Mouse (Mus musculus) fat pad, adult 2 months (tissue): ENCODE measurements at regions not wholly inside any gene's neighbourhood (a gene's known extent, or its start where the extent isn't known, plus 50 kb on each side); places are given as distances from the start of the nearest gene placed in this dataset.

Experiments used
- DNase-seq: peaks from one replicate; pipeline ENCODE4 v3.0.0-alpha.2; 2011; ENCODE audit warnings: low read depth, low spot score; ENCODE audit errors: extremely low read depth

- no peak for DNase-seq
Measured at GRCm38 (mm10) chr7:88185120-88185796, 92.6 kb upstream of the Ctsc start.

GRCm38 (mm10) chr7:88187555-88187954 is 90.3 kb upstream of the Ctsc start:
- DNase-seq, result no peak

DNA sequence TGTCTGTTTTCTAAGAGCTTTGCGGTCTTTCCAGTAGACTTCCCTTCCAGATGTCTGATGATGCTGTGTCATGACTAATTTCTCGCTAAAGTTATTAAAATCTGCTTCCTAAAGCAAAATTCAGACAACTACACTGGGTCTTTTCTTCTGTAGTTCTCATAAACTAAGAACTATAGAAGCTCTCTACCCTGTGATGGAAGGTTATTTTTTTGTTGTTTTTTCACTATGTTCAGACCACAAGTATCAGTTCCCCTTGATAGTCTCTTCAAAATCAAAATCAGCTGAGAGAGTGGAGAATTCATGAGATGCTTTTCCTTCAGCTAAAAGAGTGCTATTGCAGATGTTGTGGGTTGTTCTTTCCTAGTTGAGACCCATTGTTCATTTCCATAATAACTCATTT is 85.1 kb upstream of the Ctsc start:
- no peak for DNase-seq

GRCm38 (mm10) chr7:88199043-88199442 is 78.8 kb upstream of the Ctsc start:
- DNase-seq, result no peak

- no peak for DNase-seq
Measured at GRCm38 (mm10) chr7:88199929-88200538, 77.9 kb upstream of the Ctsc start.

- DNase-seq, result no peak
Measured at GRCm38 (mm10) chr7:88201658-88202364, 76.1 kb upstream of the Ctsc start.

- no peak for DNase-seq
Measured at GRCm38 (mm10) chr7:88206223-88206827, 71.6 kb upstream of the Ctsc start.

DNA sequence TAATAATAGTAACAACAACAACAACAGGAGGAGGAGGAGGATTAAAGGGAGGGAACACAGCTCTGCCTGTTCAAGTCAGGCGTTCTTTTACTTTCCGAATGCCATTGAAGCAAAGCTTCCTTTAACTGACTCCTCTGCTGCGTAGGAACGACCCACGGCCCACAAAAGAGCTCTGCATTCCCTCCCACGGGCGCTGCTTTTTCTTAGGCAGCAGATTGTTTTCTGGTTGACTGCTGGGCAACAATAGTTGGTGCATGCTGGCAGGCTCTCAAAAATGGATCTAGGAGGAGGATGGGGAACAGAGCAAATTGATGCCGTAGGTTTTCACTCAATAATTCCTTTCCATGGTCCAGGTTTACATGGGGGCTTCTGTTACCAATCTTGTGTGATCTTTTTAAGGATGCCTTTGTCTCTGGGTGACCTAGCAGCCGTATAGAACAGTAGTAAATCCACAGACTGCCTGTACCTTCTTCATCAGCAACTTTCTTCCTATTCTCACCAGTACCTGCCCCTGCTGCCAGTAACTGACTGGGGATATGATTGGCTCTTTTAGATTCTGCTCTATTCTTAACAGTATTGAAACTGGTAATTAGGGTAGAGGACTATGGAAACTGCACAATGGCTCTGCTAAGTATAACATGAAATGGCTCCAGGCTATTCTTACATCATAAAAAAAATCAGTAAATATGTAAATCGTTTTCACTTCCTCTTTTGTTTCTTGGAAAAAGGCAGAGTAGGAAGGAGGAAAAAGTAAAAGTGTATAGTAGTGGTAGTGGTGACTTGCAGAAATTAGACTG is 70.8 kb upstream of the Ctsc start:
- DNase-seq, result no peak

- peak; percentile 74 for DNase-seq
Measured at GRCm38 (mm10) chr7:88214713-88215198, 63.1 kb upstream of the Ctsc start.

- DNase-seq, result no peak
Measured at GRCm38 (mm10) chr7:88215425-88215824, 62.5 kb upstream of the Ctsc start.

GRCm38 (mm10) chr7:88222141-88222540 is 55.7 kb upstream of the Ctsc start:
- DNase-seq, result no peak

GRCm38 (mm10) chr7:88225800-88226199 is 52.1 kb upstream of the Ctsc start:
- no peak for DNase-seq
